Mouse (Mus musculus): ENCODE measurements around the gene Misp. TPM values are rescaled to one million over a fixed set of nuclear protein-coding genes. Genes with fewer than 3 reads are reported as not detected.

The Misp gene
- polyA plus RNA-seq, 1 experiment from 2014 or later, result 1.2 TPM

DNA sequence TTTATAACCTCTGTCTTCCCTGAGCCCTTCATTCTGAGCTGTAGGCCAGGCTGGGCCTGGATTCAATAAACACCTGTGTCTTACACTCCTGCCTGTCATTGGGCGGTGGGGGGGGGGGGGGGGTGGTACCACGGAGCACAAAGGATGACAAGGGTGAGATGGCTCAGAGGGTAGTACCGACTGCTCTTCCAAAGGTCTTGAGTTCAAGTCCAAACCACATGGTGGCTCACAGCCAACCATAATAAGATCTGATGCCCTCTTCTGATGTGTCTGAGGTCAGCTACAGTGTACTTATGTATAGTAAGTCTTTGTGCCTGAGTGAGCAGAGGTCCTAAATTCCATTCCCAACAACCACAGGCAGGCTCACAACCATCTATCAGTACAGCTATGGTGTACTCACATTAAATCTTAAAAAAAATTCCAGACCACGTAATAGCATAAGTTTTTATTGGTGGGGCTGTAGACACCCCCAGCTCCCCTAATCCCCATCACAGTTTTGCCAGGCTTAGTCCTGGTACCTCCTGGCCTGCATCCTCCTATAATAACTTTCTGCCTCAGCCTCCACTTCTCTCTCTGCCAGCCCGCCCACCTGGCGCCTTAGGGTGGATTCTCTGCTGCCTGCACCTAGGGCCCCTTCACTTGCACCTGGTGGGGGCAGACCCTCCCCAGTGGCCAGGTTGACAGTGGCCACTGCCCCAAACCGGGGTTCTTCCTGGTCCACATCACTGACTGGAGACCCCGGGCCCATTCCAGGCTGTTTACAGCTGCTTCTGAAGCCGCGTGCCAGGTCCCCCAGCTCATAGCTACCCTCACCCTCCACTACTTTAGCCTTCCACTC is 43.8 kb downstream of the Misp start:
- Histone ChIP-seq H3K4me3 (no peak overlapping the region), H3K4me1 (peaks cover 21% of the 10 kb centered on the region), H3K36me3 (peaks cover 65% of the 10 kb centered on the region), H3K27me3 (replicated peaks) (no peaks in the 10 kb centered on the region), H3K9me3 (no peaks in the 10 kb centered on the region), H3K9ac (peak overlapping the region; percentile 38; the same call in 1 of the 2 replicates), H3K4me2 (no peak overlapping the region), H3K27ac (replicated peaks) (peak overlapping the region; percentile 10; the same call in 1 of the 2 replicates)
- no peak for ATAC-seq (ENCODE audit: extremely low read depth, insufficient number of reproducible peaks, low FRiP score, low TSS enrichment)
- WGBS, result 49% methylated on average over 10 of the region's 10 CpGs

- WGBS, result 50% methylated on average over 12 of the region's 12 CpGs
- no peak for ATAC-seq (ENCODE audit: extremely low read depth, insufficient number of reproducible peaks, low FRiP score, low TSS enrichment)
- H3K4me3 ChIP-seq, result no peak overlapping the region
- no peaks in the 10 kb centered on the region for H3K9me3 ChIP-seq
- peaks cover 15% of the 10 kb centered on the region for H3K4me1 ChIP-seq
- peaks cover 59% of the 10 kb centered on the region for H3K36me3 ChIP-seq
- peak overlapping the region; percentile 38 for H3K9ac ChIP-seq
- H3K27ac ChIP-seq (replicated peaks), result peak overlapping the region; percentile 10
- no peaks in the 10 kb centered on the region for H3K27me3 ChIP-seq (replicated peaks)
- no peak overlapping the region for H3K4me2 ChIP-seq
Measured at GRCm38 (mm10) chr10:79865189-79865601, 44.4 kb downstream of the Misp start.

GRCm38 (mm10) chr10:79865801-79866295 is 45.1 kb downstream of the Misp start:
- Histone ChIP-seq H3K27me3 (replicated peaks) (no peaks in the 10 kb centered on the region), H3K36me3 (peaks cover 52% of the 10 kb centered on the region), H3K4me3 (no peak overlapping the region), H3K9ac (0 out of 2 replicates have a peak overlapping the region, but pooled peaks have one; percentile 38), H3K27ac (replicated peaks) (peak overlapping the region; percentile 10), H3K4me1 (peaks cover 11% of the 10 kb centered on the region), H3K4me2 (no peak overlapping the region), H3K9me3 (no peaks in the 10 kb centered on the region)
- 66% methylated on average over 19 of the region's 19 CpGs for WGBS
- ATAC-seq (ENCODE audit: extremely low read depth, insufficient number of reproducible peaks, low FRiP score, low TSS enrichment), result no peak

GRCm38 (mm10) chr10:79866601-79867000 is 45.8 kb downstream of the Misp start:
- H3K9me3 ChIP-seq, result no peaks in the 10 kb centered on the region
- H3K4me3 ChIP-seq, result no peak overlapping the region
- WGBS, result 76% methylated on average over 11 of the region's 11 CpGs
- peaks cover 11% of the 10 kb centered on the region for H3K4me1 ChIP-seq
- no peak overlapping the region for H3K27ac ChIP-seq (replicated peaks)
- H3K27me3 ChIP-seq (replicated peaks), result no peaks in the 10 kb centered on the region
- H3K4me2 ChIP-seq, result no peak overlapping the region
- peaks cover 45% of the 10 kb centered on the region for H3K36me3 ChIP-seq
- H3K9ac ChIP-seq, result no peak overlapping the region
- ATAC-seq (ENCODE audit: extremely low read depth, insufficient number of reproducible peaks, low FRiP score, low TSS enrichment), result no peak

DNA sequence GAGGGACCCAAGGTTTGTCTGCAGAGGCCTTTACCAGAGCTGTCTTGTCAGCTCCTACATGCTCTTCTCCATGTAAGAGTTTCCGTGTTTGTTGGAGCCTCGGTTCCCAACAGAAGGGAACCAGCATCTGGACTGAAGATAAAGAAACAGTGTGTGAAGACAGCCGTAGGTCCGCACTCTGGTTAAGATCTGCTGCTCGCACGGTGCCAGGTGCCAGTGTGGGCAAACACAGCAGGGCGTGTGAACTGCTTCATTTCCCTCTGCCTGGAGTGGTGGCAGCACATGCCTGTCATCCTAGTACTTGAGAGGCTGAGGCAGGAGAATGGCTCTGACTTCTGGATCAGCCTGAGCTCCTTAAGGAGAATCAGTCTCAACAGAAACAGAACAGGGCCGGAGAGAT is 51.1 kb downstream of the Misp start:
- Histone ChIP-seq H3K27me3 (replicated peaks) (peaks cover 18% of the 10 kb centered on the region; the same call in 1 of the 2 replicates), H3K4me1 (peaks cover 17% of the 10 kb centered on the region), H3K9me3 (no peaks in the 10 kb centered on the region), H3K36me3 (no peaks in the 10 kb centered on the region), H3K27ac (replicated peaks) (no peak overlapping the region), H3K4me2 (no peak overlapping the region), H3K4me3 (no peak overlapping the region), H3K9ac (no peak overlapping the region)
- 84% methylated on average over 8 of the region's 8 CpGs for WGBS
- no peak for ATAC-seq (ENCODE audit: extremely low read depth, insufficient number of reproducible peaks, low FRiP score, low TSS enrichment)

DNA sequence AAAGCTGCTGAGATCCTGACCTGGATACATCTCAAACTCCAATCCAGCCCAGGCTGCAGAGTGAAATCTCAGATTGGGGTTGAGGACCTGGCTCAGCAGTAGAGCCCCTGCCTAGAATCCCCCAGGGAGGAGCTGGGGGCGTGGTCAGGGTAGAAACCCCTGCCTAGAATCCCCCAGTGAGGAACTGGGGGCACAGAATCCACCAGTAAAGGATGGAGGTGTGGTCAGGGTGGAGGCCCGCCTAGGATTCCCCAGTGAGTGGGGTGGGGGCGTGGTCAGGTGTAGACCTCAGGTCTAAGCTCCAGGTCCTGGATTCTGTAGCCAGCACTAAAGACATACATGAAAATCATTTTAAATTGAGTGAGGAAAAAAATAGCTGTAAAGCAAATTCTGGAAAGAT is 52.1 kb downstream of the Misp start:
- H3K4me3 ChIP-seq, result peak overlapping the region; percentile 72
- peaks cover 18% of the 10 kb centered on the region; the same call in 1 of the 2 replicates for H3K27me3 ChIP-seq (replicated peaks)
- H3K9me3 ChIP-seq, result no peaks in the 10 kb centered on the region
- H3K4me2 ChIP-seq, result peak overlapping the region; percentile 94
- no peaks in the 10 kb centered on the region for H3K36me3 ChIP-seq
- WGBS, result 39% methylated on average over 3 of the region's 3 CpGs
- ATAC-seq (ENCODE audit: extremely low read depth, insufficient number of reproducible peaks, low FRiP score, low TSS enrichment), result no peak
- H3K27ac ChIP-seq (replicated peaks), result no peak overlapping the region
- H3K9ac ChIP-seq, result no peak overlapping the region
- H3K4me1 ChIP-seq, result peaks cover 22% of the 10 kb centered on the region

DNA sequence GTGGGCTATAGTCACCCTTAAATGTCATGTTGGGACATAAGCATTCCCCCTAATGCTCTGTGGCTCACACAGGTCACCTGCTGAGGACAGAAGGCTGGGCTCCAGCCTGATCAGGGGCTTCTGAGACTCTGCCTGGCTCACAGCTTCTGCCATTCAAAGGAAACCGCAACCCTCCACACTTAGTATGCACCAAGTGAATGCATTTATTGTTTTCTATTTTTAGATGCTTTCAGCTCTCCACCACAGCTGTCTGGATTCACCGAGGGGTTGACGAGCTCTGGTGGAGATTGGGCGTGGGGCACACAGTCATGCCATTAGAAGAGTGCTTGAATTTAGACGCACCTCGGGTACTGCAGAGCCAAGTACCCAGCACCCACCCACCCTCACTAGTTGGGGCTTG is 52.5 kb downstream of the Misp start:
- peak overlapping the region; percentile 72 for H3K4me3 ChIP-seq
- H3K9me3 ChIP-seq, result no peaks in the 10 kb centered on the region
- no peak overlapping the region for H3K27ac ChIP-seq (replicated peaks)
- peaks cover 22% of the 10 kb centered on the region; the same call in 1 of the 2 replicates for H3K27me3 ChIP-seq (replicated peaks)
- ATAC-seq (ENCODE audit: extremely low read depth, insufficient number of reproducible peaks, low FRiP score, low TSS enrichment), result no peak
- H3K4me1 ChIP-seq, result peaks cover 22% of the 10 kb centered on the region
- H3K9ac ChIP-seq, result peak overlapping the region; percentile 88
- H3K36me3 ChIP-seq, result no peaks in the 10 kb centered on the region
- peak overlapping the region; percentile 94 for H3K4me2 ChIP-seq
- 18% methylated on average over 6 of the region's 6 CpGs for whole genome bisulfite sequencing

- 5% methylated on average over 26 of the region's 26 CpGs for WGBS
- no peaks in the 10 kb centered on the region for H3K36me3 ChIP-seq
- no peak overlapping the region; the same call in 1 of the 2 replicates for H3K27ac ChIP-seq (replicated peaks)
- peak overlapping the region; percentile 94 for H3K4me2 ChIP-seq
- no peaks in the 10 kb centered on the region for H3K9me3 ChIP-seq
- peak overlapping the region; percentile 88 for H3K9ac ChIP-seq
- no peak for ATAC-seq (ENCODE audit: extremely low read depth, insufficient number of reproducible peaks, low FRiP score, low TSS enrichment)
- H3K27me3 ChIP-seq (replicated peaks), result peaks cover 23% of the 10 kb centered on the region; the same call in 1 of the 2 replicates
- H3K4me1 ChIP-seq, result peaks cover 22% of the 10 kb centered on the region
- H3K4me3 ChIP-seq, result peak overlapping the region; percentile 72
Measured at GRCm38 (mm10) chr10:79873715-79874289, 53.0 kb downstream of the Misp start.

DNA sequence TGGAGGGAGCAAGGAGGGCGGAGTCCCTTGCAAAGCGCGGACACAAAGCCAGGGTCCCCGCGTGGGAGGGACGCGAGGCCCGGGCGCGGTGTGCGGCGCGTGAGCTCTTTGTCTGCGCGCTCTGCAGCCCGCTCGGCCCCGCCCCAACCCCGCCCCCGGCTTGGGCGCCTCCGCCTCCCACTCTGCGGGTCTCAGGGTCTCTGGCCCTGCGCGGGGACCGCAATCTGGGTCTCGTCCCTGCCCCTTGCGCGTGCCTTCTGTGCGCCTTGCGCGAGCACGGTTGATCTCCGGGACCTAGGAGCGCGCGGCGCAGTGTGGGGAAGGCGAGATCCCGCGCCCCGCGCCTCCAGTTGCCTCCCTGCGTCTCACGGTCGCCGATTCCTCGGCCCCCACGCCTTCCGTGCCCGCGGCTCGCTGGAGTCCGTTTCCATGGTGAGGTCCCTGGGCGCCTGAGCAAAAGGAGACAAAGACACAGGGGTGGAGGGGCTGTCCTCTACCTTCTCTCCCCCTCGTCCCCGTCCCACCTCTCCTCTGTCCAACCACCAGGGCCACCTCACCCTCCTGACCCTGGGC is 53.6 kb downstream of the Misp start, which contains the start of the genes Prtn3 and Plppr3:
TSS of gene Prtn3 (plus strand) at position 187 of the 573 bp plus-strand sequence.
TSS of gene Plppr3 (minus strand) at position 345 of the 573 bp plus-strand sequence.
- H3K36me3 ChIP-seq, result no peaks in the 10 kb centered on the region
- H3K27me3 ChIP-seq (replicated peaks), result peaks cover 24% of the 10 kb centered on the region; the same call in 1 of the 2 replicates
- peaks cover 24% of the 10 kb centered on the region for H3K4me1 ChIP-seq
- peak within 1 kb of the TSS; percentile 72 for H3K4me3 ChIP-seq
- ATAC-seq (ENCODE audit: extremely low read depth, insufficient number of reproducible peaks, low FRiP score, low TSS enrichment), result peak; percentile 30
- H3K4me2 ChIP-seq, result peak within 1 kb of the TSS; percentile 94
- no peaks in the 10 kb centered on the region for H3K9me3 ChIP-seq
- H3K9ac ChIP-seq, result peak within 1 kb of the TSS; percentile 88
- H3K27ac ChIP-seq (replicated peaks), result no peak within 1 kb of the TSS; the same call in 1 of the 2 replicates
- WGBS, result 1% methylated on average over 49 of the region's 57 CpGs

GRCm38 (mm10) chr10:79877174-79877573 is 56.4 kb downstream of the Misp start:
- no peaks in the 10 kb centered on the region for H3K9me3 ChIP-seq
- peaks cover 44% of the 10 kb centered on the region for H3K27me3 ChIP-seq (replicated peaks)
- no peak for ATAC-seq (ENCODE audit: extremely low read depth, insufficient number of reproducible peaks, low FRiP score, low TSS enrichment)
- no peaks in the 10 kb centered on the region for H3K36me3 ChIP-seq
- H3K4me2 ChIP-seq, result no peak overlapping the region
- H3K4me3 ChIP-seq, result no peak overlapping the region
- H3K9ac ChIP-seq, result no peak overlapping the region
- WGBS, result 36% methylated on average over 1 of the region's 1 CpGs
- H3K27ac ChIP-seq (replicated peaks), result no peak overlapping the region
- H3K4me1 ChIP-seq, result peaks cover 46% of the 10 kb centered on the region

DNA sequence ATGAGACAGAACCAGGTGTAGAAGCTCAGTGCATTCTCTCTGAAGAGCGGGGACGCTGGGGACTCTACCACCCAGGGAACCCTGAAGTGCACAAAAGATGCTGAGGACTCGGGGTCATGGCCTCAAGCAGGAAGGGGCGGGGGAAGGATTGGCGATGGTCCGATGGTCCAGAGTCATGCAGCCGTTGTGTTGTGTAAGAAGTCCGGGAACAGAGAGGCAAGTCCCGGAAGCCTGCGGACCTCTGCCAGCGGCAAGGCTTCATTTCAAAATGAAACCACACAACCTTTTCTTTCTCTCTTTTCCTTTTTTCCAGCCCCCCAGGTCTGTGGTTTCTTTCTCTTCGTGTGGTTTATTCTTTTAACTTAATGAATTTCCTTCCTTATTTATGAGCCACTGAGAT is 57.0 kb downstream of the Misp start:
- no peaks in the 10 kb centered on the region for H3K36me3 ChIP-seq
- H3K27me3 ChIP-seq (replicated peaks), result peaks cover 49% of the 10 kb centered on the region
- no peak overlapping the region for H3K27ac ChIP-seq (replicated peaks)
- no peaks in the 10 kb centered on the region for H3K9me3 ChIP-seq
- 59% methylated on average over 12 of the region's 12 CpGs for WGBS
- H3K9ac ChIP-seq, result no peak overlapping the region
- no peak overlapping the region for H3K4me3 ChIP-seq
- ATAC-seq (ENCODE audit: extremely low read depth, insufficient number of reproducible peaks, low FRiP score, low TSS enrichment), result no peak
- peaks cover 52% of the 10 kb centered on the region for H3K4me1 ChIP-seq
- no peak overlapping the region for H3K4me2 ChIP-seq
